Mouse (Mus musculus) T-helper 17 cell (primary cell): ENCODE measurements at regions not wholly inside any gene's neighbourhood (a gene's known extent, or its start where the extent isn't known, plus 50 kb on each side); places are given as distances from the start of the nearest gene placed in this dataset.

Experiments
- in situ Hi-C, 2 experiments: fragments of 300-600 bp; cut with MboI, MseI; formaldehyde crosslinking; loops; 1 replicate in 1 of 2; 2 replicates in 1 of 2; pipeline ENCODE4 v1.15.1; 2025; ENCODE audit warnings: high pct_unique_total_duplicates in 2 of 2

DNA sequence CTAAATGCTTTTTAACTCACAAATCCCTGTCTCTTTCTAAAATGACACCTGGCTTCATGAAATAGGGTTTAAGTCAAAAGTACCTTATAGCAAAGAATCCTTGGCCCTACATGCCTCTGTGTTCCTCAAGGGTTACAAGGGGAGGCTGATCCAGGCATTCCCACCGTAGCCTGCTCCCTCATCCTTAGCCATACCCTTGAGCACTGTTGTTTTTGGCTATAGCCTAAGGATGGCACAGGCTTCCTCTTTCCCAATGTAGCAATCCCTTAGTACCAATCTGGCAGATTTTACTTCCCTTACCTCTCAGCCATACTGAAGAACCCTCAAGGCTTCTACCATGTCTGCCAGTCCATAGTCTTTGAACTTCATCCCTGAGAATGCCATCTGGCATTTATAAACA is 194.2 kb upstream of the Gm9747 start:
- in situ Hi-C loops, result no loop called here

DNA sequence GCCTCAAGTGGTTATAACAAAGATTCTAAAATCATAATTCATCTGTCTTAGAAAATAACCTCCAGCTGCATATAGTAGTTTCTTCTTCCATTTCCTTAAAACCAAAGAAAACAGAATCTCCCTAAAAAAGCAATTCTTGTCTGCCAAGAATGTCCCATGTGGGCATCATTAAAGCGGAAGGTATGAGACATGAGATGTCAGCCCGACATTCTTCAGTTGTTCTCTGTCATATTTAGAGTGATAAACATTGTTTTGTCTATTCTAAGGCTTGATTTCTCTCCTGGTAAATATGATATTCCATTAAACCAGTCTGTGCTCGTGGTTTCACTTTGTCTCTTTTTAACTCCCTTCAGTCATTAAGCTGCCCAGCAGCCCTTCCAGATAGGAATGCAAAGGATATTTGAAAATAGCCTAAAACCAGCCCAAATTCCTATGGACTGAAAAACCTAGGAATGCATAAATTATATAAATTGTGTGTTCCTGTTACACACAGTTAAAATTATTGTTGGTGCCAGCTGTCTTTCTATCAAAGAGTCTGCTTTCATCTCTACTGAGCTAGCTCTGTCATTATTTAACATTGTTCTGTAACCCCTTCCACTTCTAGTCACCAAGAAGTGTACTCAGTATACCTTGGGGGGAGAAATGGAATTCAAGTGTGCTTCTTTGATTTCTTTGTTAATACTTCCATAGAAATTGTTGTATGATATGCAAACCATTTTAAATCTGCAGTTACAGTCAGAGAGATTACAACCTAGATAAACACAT is 191.4 kb upstream of the Gm9747 start:
- in situ Hi-C loops, result no loop called here

DNA sequence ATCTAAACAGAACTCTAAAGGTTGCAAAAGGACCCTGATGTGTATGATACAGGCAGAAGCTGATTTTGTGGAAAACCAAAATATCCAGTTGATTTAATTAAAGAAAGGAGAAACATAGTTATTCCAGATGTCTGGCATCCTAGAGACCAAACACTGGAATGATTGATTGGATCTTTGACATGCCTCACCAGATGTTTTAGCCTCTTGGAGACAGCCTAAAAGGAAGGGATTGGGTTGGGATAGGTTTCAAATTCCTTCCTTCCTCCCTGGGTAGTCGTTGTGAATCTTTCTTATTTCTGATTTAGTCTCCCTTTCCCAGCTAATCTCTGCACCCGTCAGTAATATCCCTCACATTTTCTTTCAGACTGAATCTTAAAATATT is 190.9 kb upstream of the Gm9747 start:
- in situ Hi-C loops, result no loop called here

DNA sequence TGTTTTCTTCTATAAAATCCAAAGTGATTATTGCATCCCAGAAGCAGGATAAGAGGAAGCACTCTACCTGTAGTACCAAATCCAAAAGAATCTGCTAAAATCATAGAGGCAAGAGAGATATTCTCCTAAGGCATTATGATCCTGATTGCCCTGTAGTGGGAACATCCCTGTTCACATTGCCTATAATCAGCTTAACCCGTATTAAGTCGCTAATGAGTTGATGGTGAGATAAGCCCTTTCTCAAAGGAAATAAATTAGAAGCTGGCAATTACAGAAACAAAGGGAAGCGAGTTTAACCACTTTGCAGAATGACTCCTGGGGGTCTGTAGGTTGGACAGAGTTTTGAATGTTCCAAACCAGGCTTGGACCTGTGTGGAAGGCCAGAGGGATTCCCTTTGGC is 190.4 kb upstream of the Gm9747 start:
- in situ Hi-C loops, result no loop called here

- in situ Hi-C loops, result no loop called here
These were observed 166.6 kb upstream of the Gm9747 start for GRCm38 (mm10) chr1:82066291-82066690.

DNA sequence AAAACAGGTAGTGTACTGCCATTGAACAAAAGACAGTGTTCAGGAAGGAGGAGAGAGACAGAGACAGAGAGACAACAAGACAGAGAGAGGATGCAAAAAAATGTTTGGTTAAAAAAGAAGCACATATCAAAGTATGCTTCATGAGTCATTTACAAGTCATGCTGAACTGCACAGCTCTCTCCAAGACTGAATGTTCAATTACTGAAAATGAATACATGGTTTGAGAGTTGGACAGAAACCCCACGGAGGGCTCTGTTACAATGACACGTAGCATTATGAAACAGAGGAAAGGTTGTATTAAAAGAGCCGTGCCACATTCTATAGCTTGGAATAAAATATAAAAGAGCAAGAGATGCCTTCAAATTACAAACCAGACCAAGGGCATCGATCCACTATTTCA is 164.3 kb upstream of the Gm9747 start:
- in situ Hi-C loops, result no loop called here

GRCm38 (mm10) chr1:82070181-82071109 is 162.5 kb upstream of the Gm9747 start:
- in situ Hi-C loops, result no loop called here

DNA sequence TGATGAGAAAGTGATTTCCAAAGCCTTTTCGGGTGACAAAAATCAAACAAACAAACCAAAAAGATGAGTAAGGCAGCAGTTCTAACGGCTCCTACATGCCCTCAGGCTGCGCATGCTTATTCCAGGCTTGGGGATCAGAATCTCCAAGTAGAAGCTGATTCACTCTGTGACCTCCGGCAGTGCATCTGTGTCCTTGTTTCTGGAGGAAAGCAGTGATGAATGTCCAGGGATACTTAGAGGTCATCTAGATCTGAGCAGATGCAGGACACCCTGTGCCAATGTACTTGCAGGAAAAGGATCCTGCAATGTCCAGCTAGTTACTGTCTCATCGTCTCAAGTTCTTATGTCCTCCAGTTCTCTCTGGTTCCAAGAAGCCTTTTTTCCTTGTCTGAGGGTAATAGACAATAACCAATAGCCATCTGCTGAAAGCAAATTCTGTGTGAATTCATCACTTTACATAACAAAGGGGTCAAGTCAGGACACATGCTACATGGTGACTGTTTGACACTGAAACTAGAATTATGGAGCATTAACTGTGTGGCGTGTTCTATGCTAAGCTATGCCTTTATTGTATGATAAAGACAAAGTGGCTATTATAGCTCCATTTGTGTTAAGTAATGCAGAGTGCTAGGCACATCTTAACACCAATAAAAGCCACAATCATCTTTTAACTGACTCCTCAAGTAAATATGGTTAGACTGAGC is 143.6 kb upstream of the Gm9747 start:
- in situ Hi-C loops, result no loop called here

- in situ Hi-C loops, result no loop called here
These were observed 137.8 kb upstream of the Gm9747 start for GRCm38 (mm10) chr1:82095101-82095500.

GRCm38 (mm10) chr1:82106756-82107155 is 126.2 kb upstream of the Gm9747 start:
- in situ Hi-C loops, result loop anchor here in 1 of 2 experiments (10.0 kb wide), 1 partner anchor 368 kb away; no protein-coding TSS in a partner anchor

DNA sequence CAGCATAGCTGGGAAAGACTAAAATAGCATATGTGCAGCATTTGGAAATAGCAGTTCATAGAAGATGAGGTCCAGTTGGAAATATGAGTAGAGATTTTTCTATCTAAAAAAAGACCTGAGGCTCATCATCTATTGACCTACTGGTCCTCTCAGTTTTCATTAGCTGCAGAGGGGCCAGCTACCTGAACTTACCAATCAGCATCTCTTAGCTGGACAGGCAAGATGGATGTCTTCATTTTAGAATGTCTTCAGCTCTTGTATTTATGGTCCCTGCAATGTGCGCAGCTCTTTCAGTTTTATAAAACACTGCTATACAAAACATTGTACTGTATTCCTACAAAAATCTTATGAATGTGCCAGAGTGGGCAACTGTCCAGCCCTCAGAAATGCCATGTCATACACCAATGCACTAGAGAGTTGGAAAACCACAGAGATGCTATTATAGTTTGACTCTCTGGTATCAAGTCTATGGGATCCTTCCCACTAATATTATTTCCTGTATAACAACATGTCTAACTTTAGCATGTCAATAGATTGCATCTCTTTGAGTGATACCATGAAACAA is 122.8 kb upstream of the Gm9747 start:
- in situ Hi-C loops, result no loop called here

DNA sequence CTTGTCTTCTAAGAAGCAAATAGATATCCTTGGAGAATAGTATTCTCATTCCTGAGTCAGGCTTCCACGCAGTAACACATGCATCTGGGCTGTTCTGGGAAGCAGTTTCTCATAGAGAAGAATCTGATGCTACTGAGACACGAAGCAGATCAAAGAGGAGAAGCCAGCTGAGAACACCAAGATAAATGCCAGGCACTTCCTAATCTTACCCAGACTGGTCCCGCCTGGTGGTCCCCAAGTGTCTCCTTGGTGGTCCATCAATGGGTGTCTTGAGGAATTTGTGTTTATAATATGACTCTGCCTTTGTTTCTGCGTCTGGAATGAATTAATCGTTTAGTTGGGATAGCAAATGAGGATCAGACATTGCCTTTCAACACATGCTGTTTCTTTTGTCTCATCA is 120.5 kb upstream of the Gm9747 start:
- in situ Hi-C loops, result no loop called here

DNA sequence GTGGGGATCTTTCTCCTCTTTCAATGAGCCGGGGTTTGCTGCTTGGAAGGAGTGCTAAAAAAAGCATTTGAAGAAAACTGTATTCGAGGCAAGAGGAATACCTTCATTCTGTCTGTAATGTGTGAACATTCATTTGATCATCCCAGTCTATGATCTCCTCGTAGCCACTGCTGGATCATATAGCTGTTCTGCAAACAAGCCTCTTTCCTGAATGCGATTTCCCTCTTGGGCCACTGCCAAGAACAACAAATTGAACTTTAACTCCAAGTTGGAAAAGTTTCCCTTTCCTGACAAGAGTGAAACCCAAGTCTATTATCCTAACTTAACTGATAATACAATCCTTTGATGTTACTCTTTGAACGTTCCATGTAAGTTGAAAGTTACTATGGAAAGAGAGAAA is 108.4 kb upstream of the Gm9747 start:
- in situ Hi-C loops, result no loop called here

DNA sequence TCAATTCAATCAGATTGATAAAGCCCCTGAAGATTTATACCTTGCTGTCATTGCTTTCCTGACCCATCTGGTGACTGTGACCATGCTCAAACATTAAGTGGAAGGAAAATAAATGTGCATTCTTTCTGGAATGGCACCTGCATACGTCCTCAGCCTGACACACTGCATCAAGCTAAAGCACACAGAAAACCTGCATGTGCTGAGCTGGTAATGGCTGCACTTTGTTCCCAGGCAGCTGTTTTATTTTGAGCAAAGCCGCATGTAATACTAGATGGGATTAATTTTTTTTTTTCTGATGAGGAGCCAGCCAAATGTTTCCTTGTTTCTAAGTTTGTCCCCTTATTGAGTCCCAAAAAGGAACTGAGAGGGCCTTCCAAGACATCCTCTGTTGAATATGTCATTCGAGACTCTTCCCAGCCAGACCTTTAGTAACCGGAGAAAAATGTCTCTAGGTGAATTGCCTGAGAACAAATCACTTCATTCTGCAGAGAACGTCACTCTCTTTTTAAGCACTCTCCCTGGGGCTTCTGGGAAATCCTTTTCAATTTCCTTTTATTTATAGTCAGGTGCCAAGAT is 103.1 kb upstream of the Gm9747 start:
- in situ Hi-C loops, result no loop called here

DNA sequence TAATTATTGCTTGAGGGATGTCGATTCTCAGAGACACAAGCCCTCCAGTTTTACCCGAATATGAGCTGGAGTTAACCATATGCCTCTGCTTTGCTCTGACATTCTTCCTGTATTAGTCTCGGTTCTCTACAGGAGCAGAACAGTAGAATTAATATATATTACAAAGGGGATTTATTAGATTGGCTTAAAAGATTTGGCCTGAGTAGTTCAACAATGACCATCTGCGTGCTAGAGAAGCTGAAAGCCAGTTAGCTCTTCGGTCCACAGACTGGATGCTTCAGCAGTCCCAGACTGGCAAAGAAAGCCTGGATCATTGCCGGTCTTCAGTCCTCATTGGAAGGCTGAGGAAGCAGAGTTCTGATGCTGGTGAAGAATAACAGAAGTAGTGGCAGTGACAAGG is 100.4 kb upstream of the Gm9747 start:
- in situ Hi-C loops, result no loop called here

DNA sequence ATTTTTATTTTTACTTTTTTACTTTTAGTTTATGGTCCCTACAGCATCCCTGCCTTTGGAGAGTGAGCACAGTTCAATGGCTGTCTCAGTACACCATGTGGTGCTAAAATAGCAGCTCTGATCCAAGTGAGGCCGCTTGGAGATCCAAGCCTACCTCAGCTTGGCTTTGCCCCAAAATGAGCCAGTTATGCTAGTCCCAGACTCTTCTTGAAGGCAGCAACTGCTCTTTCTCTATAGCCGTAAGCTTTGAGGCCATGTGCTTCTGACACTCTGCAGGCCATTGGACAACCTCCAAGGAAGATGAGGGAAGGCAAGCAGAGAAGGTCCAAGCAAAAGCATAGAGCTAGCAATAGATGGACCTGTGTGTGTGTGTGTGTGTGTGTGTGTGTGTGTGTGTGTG is 98.0 kb upstream of the Gm9747 start:
- in situ Hi-C loops, result no loop called here

- in situ Hi-C loops, result no loop called here
These were observed 97.1 kb upstream of the Gm9747 start for GRCm38 (mm10) chr1:82135761-82136331.

- in situ Hi-C loops, result no loop called here
These were observed 87.7 kb upstream of the Gm9747 start for GRCm38 (mm10) chr1:82145256-82145655.

- in situ Hi-C loops, result no loop called here
These were observed 82.4 kb upstream of the Gm9747 start for GRCm38 (mm10) chr1:82150219-82151128.

DNA sequence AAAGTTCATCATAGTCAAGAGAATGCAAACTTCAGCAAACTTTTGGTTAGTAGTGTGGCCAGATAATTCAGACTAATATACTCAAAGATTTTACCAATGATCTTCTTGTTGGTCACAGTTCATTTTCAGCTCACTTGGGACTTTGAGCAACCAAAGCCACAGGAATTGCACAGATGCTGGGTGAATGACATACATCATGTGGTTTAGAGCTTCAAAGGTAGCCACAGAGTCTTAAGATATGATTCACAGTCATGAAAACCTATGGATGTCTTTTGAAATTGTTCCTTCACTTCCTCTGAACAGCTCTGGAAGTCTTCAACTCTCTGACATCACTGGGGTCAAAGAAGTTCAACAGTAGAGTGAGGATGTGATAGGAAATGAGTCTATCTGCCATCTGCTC is 77.0 kb upstream of the Gm9747 start:
- in situ Hi-C loops, result no loop called here
